Mouse (Mus musculus): ENCODE measurements around the gene Sar1a. TPM values are rescaled to one million over a fixed set of nuclear protein-coding genes. Genes with fewer than 3 reads are reported as not detected.
A peak's percentile ranks its signal among the peaks of the same experiment; 100 is the strongest.

The Sar1a gene
- total RNA-seq (2021) = 100 to 1,000 TPM; 144 to 158 TPM

GRCm38 (mm10) chr10:61680015-61680913 lies at the start of gene Sar1a:
Gene Sar1a, plus strand, starts transcription at chr10:61680299.
- intact Hi-C loops (cut with DNase I) = no loop called here

GRCm38 (mm10) chr10:61632445-61632844 lies 47.7 kb upstream of the Sar1a start:
- intact Hi-C loops (cut with DNase I) = no loop called here
- DNase-seq = no peak

More at GRCm38 (mm10) chr10:61680015-61680913, at the start of gene Sar1a:
- peak; percentile 99 for DNase-seq

- no peak for DNase-seq
- intact Hi-C loops (cut with DNase I) = no loop called here
Observed at GRCm38 (mm10) chr10:61637055-61637454, 43.0 kb upstream of the Sar1a start.

GRCm38 (mm10) chr10:61640363-61640762 lies 39.7 kb upstream of the Sar1a start:
- DNase-seq = no peak

GRCm38 (mm10) chr10:61646557-61646956 lies 33.5 kb upstream of the Sar1a start:
- no peak for DNase-seq
- intact Hi-C loops (cut with DNase I) = loop anchor here (5.0 kb wide), 1 partner anchor 169 kb away; the partner anchor contains the start of gene Lrrc20

More at GRCm38 (mm10) chr10:61640363-61640762, 39.7 kb upstream of the Sar1a start:
- intact Hi-C loops (cut with DNase I) = no loop called here

GRCm38 (mm10) chr10:61647790-61648736 lies 32.0 kb upstream of the Sar1a start, which contains the start of gene Ppa1:
Gene Ppa1, plus strand, starts transcription at chr10:61648552.
- DNase-seq = peak; percentile 86 to 90
- intact Hi-C loops (cut with DNase I) = loop anchor here (5.0 kb wide), 1 partner anchor 171 kb away; the partner anchor contains the start of gene Lrrc20

- intact Hi-C loops (cut with DNase I) = loop anchor here (5.0 kb wide), 1 partner anchor 172 kb away; the partner anchor contains the start of gene Lrrc20
- no peak for DNase-seq
Observed at GRCm38 (mm10) chr10:61648737-61649645, 31.1 kb upstream of the Sar1a start.

- intact Hi-C loops (cut with DNase I) = no loop called here
- DNase-seq = no peak
Observed at GRCm38 (mm10) chr10:61654105-61654504, 26.0 kb upstream of the Sar1a start.

GRCm38 (mm10) chr10:61654691-61655090 lies 25.4 kb upstream of the Sar1a start:
- intact Hi-C loops (cut with DNase I) = loop anchor here (5.0 kb wide), 2 partner anchors 312 to 447 kb away; no protein-coding TSS in a partner anchor
- DNase-seq = no peak

GRCm38 (mm10) chr10:61655188-61655587 lies 24.9 kb upstream of the Sar1a start:
- intact Hi-C loops (cut with DNase I) = loop anchor here (5.0 kb wide), 2 partner anchors 313 to 448 kb away; no protein-coding TSS in a partner anchor
- DNase-seq = no peak

GRCm38 (mm10) chr10:61656928-61657882 lies 22.9 kb upstream of the Sar1a start:
- DNase-seq = no peak
- intact Hi-C loops (cut with DNase I) = loop anchor here (2.0 to 5.0 kb wide), 3 partner anchors 164 to 450 kb away; no protein-coding TSS in a partner anchor

- intact Hi-C loops (cut with DNase I) = loop anchor here (1.0 to 5.0 kb wide), 6 partner anchors 52 to 451 kb away; no protein-coding TSS in a partner anchor
- DNase-seq = peak; percentile 27 to 69
Observed at GRCm38 (mm10) chr10:61657985-61658384, 22.1 kb upstream of the Sar1a start.

GRCm38 (mm10) chr10:61661887-61662286 lies 18.2 kb upstream of the Sar1a start:
- intact Hi-C loops (cut with DNase I) = no loop called here
- DNase-seq = peak in 1 of 2 experiments; percentile 36

GRCm38 (mm10) chr10:61662391-61662988 lies 17.6 kb upstream of the Sar1a start:
- intact Hi-C loops (cut with DNase I) = no loop called here
- DNase-seq = no peak

- intact Hi-C loops (cut with DNase I) = no loop called here
- no peak for DNase-seq
Observed at GRCm38 (mm10) chr10:61665111-61665510, 15.0 kb upstream of the Sar1a start.

- intact Hi-C loops (cut with DNase I) = no loop called here
- DNase-seq = no peak
Observed at GRCm38 (mm10) chr10:61665651-61666050, 14.4 kb upstream of the Sar1a start.

- DNase-seq = no peak
- intact Hi-C loops (cut with DNase I) = no loop called here
Observed at GRCm38 (mm10) chr10:61669289-61669688, 10.8 kb upstream of the Sar1a start.

- intact Hi-C loops (cut with DNase I) = no loop called here
- DNase-seq = no peak
Observed at GRCm38 (mm10) chr10:61669896-61670295, 10.2 kb upstream of the Sar1a start.
